22 mouse cellular contexts compared by ENCODE assay signal in the genomic region with DNA sequence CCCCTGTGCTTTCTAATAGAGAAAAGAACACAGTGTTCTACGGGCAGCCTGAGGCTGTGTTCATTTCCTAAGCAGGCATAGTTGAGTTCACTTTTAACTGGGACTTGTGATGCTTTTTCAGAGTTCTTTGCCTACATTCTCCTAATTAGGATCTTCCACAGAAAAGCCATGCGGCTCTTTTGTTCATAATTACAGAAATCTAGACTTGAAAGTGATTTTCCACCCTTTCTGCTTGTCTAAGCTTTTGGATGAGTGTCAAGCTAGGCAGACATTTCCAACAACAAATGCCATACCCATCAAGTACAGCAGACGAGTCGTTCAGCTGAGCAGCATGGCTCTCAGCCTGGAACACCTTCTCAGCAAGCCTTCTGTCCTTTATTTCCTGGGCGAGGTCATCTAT.
DNase-seq lines count a peak whose midpoint lies in the region; ATAC-seq lines count a peak whose summit lies in the region.
"Had no signal": no experiment of that assay in that cellular context is flagged by ENCODE, and none has a peak within 500 bp of the region (broad histone marks: within the 10 kb centered on the region; RNA-seq: fewer than 3 reads in every experiment).

No protein-coding gene starts in this region.

- H3K27ac ChIP-seq in hindbrain, embryonic 13.5 days, result no peak overlapping the region
- H3K27ac ChIP-seq: embryonic facial prominence, embryonic 10.5 days; heart, adult 2 months; hindbrain, embryonic 15.5 days; limb, embryonic 10.5 days; liver, embryonic 13.5 days; neural tube, embryonic 13.5 days had no signal

- WGBS in hindbrain, embryonic 13.5 days, result 83% methylated on average over 5 of the region's 5 CpGs

- H3K4me1 ChIP-seq in hindbrain, embryonic 13.5 days (replicated peaks), result no peaks in the 10 kb centered on the region
- H3K4me1 ChIP-seq: embryonic facial prominence, embryonic 10.5 days; hindbrain, embryonic 15.5 days; limb, embryonic 10.5 days; liver, embryonic 13.5 days; megakaryocyte, embryonic 14.5 days; neural tube, embryonic 13.5 days had no signal

- no peak overlapping the region for H3K4me2 ChIP-seq in hindbrain, embryonic 13.5 days
- H3K4me2 ChIP-seq: hindbrain, embryonic 15.5 days; liver, embryonic 13.5 days; neural tube, embryonic 13.5 days had no signal

- no peaks in the 10 kb centered on the region for H3K36me3 ChIP-seq in hindbrain, embryonic 13.5 days
- H3K36me3 ChIP-seq: embryonic facial prominence, embryonic 10.5 days; hindbrain, embryonic 15.5 days; limb, embryonic 10.5 days; liver, embryonic 13.5 days; neural tube, embryonic 13.5 days had no signal

- intact Hi-C loops in left cerebral cortex, postnatal 4 days (cut with DNase I), result no loop called here

- peak; percentile 6 for DNase-seq in cerebellum, adult 11-12 months
- no peak for DNase-seq in cerebellum, postnatal 36 days
- peak; percentile 10 for DNase-seq in left cerebral cortex, adult 11 months (ENCODE audit: low spot score)
- no peak for DNase-seq in left cerebral cortex, postnatal 4 days
- DNase-seq in brain, embryonic 18.5 days (ENCODE audit: low read depth, low spot score), result peak; percentile 68
- peak; percentile 35 for DNase-seq in layer of hippocampus, adult 9-10 months (ENCODE audit: low spot score)
- no peak for DNase-seq in adrenal gland, postnatal 14 days
- DNase-seq: cerebellum, adult 8-10 months; heart, adult 2 months; kidney, adult 11 months; kidney, postnatal 25 days; liver, embryonic 13.5 days; lung, postnatal 10 days; thymus, postnatal 36 days had no signal

- ATAC-seq in hindbrain, embryonic 13.5 days (ENCODE audit: low FRiP score), result no peak
- ATAC-seq: activated CD4-positive, CD25-positive, alpha-beta regulatory T cell, adult 4 months had no signal

- no peaks in the 10 kb centered on the region for H3K27me3 ChIP-seq in hindbrain, embryonic 13.5 days
- H3K27me3 ChIP-seq: hindbrain, embryonic 15.5 days; liver, embryonic 13.5 days; megakaryocyte, embryonic 14.5 days; neural tube, embryonic 13.5 days had no signal

- H3K9ac ChIP-seq in hindbrain, embryonic 13.5 days, result no peak overlapping the region
- H3K9ac ChIP-seq: hindbrain, embryonic 15.5 days; liver, embryonic 13.5 days; neural tube, embryonic 13.5 days had no signal

- H3K4me3 ChIP-seq in hindbrain, embryonic 13.5 days, result no peak overlapping the region
- H3K4me3 ChIP-seq: embryonic facial prominence, embryonic 10.5 days; erythroblast, embryonic 14.5 days; heart, adult 2 months; hindbrain, embryonic 15.5 days; limb, embryonic 10.5 days; liver, embryonic 13.5 days; megakaryocyte, embryonic 14.5 days; neural tube, embryonic 13.5 days had no signal

- H3K9me3 ChIP-seq in hindbrain, embryonic 13.5 days, result no peaks in the 10 kb centered on the region
- H3K9me3 ChIP-seq: embryonic facial prominence, embryonic 10.5 days; hindbrain, embryonic 15.5 days; limb, embryonic 10.5 days; liver, embryonic 13.5 days; megakaryocyte, embryonic 14.5 days; neural tube, embryonic 13.5 days had no signal

Comparison
In these comparisons a context has a peak if more than half of its experiments do, and no peak if none do; other contexts are left out.
1. DNase-seq: peak in cerebellum, adult 11-12 months (single experiment), left cerebral cortex, adult 11 months (single experiment), brain, embryonic 18.5 days (single experiment) and layer of hippocampus, adult 9-10 months (single experiment); none in cerebellum, postnatal 36 days (0 of 2), left cerebral cortex, postnatal 4 days (single experiment) and adrenal gland, postnatal 14 days (single experiment).